Mouse (Mus musculus) neural tube, embryonic 14.5 days (tissue): ENCODE measurements around the gene Tkt. TPM values are rescaled to one million over a fixed set of nuclear protein-coding genes. Genes with fewer than 3 reads are reported as not detected.
"Not testable (repeated sequence)": the region's sequence is repeated elsewhere in the genome, so short reads cannot be mapped to it uniquely, and the experiment has no call there.

Experiments
- ATAC-seq: fragments of 200-750 bp; cut with Nextera tagmentation; 2 replicates; pipeline ENCODE4 v1.8.0; 2017; ENCODE audit warnings: low read depth, mild to moderate bottlenecking, moderate TSS enrichment, moderate library complexity
- H3K27ac ChIP-seq: fragments of 300-500 bp; sonication (generic); 2 replicates; pipeline ENCODE4 v1.5.1; 2014; ENCODE audit warnings: low read depth, mild to moderate bottlenecking, control low read depth, low read length, moderate library complexity, mixed read lengths
- H3K27me3 ChIP-seq: fragments of 300-500 bp; sonication (generic); 2 replicates; pipeline ENCODE4 v1.6.1; 2014; ENCODE audit warnings: low read length; ENCODE audit not compliant: control insufficient read depth, insufficient read depth
- H3K36me3 ChIP-seq: fragments of 300-500 bp; sonication (generic); 2 replicates; pipeline ENCODE4 v1.6.1; 2014; ENCODE audit warnings: low read length, mixed read lengths; ENCODE audit not compliant: control insufficient read depth, insufficient read depth
- H3K4me1 ChIP-seq: fragments of 300-500 bp; sonication (generic); 2 replicates; pipeline ENCODE4 v1.6.1; 2014; ENCODE audit warnings: low read length; ENCODE audit not compliant: control insufficient read depth, insufficient read depth
- H3K4me2 ChIP-seq: fragments of 300-500 bp; sonication (generic); 2 replicates; pipeline ENCODE4 v1.6.1; 2014; ENCODE audit warnings: mild to moderate bottlenecking, low read depth, low read length, control low read depth
- H3K4me3 ChIP-seq: fragments of 300-500 bp; sonication (generic); 2 replicates; pipeline ENCODE4 v1.5.1; 2014; ENCODE audit warnings: low read depth, low read length, control low read depth, mixed read lengths
- H3K9ac ChIP-seq: fragments of 300-500 bp; sonication (generic); replicated peaks from 2 replicates; pipeline ENCODE4 v1.6.1; 2014; ENCODE audit warnings: low read depth, mild to moderate bottlenecking, control low read depth, low read length, mixed read lengths
- H3K9me3 ChIP-seq: fragments of 300-500 bp; sonication (generic); 2 replicates; pipeline ENCODE4 v1.6.1; 2016; ENCODE audit warnings: low read length; ENCODE audit not compliant: control insufficient read depth
- WGBS: fragments of 180-500 bp; shearing (Covaris S2); extraction: QIAGEN DNeasy Blood & Tissue Kit; methylation state at CpG from one replicate; pipeline ENCODE4 v1.1.7; 2014; 5-methylcytosine and 5-hydroxymethylcytosine counted together
- polyA plus RNA-seq: library from polyadenylated mRNA; unstranded; fragments of >200 nt; fragmentation: Nextera tagmentation; extraction: Ambion mirVana; gene quantifications from 2 replicates; pipeline ENCODE4 v1.2.1, GENCODE M21; 2014

The Tkt gene
- polyA plus RNA-seq, 1 experiment from 2014 or later = 81.9 TPM

GRCm38 (mm10) chr14:30529454-30529853 is 18.7 kb upstream of the Tkt start:
- no peak for ATAC-seq
- Histone ChIP-seq H3K9me3 (no peaks in the 10 kb centered on the region), H3K27ac (no peak overlapping the region), H3K9ac (no peak overlapping the region), H3K4me1 (no peaks in the 10 kb centered on the region), H3K27me3 (no peaks in the 10 kb centered on the region), H3K36me3 (peaks cover 13% of the 10 kb centered on the region; the same call in 1 of the 2 replicates), H3K4me3 (no peak overlapping the region), H3K4me2 (no peak overlapping the region)
- WGBS = 94% methylated on average over 12 of the region's 12 CpGs

- WGBS = 67% methylated on average over 8 of the region's 8 CpGs
- no peaks in the 10 kb centered on the region for H3K27me3 ChIP-seq
- no peak overlapping the region for H3K27ac ChIP-seq
- ATAC-seq = no peak
- no peak overlapping the region for H3K9ac ChIP-seq
- H3K4me2 ChIP-seq = no peak overlapping the region
- no peak overlapping the region for H3K4me3 ChIP-seq
- no peaks in the 10 kb centered on the region for H3K9me3 ChIP-seq
- no peaks in the 10 kb centered on the region for H3K4me1 ChIP-seq
- peaks cover 13% of the 10 kb centered on the region; the same call in 1 of the 2 replicates for H3K36me3 ChIP-seq
Observed at GRCm38 (mm10) chr14:30530726-30531269, 17.4 kb upstream of the Tkt start.

- Histone ChIP-seq H3K36me3 (peaks cover 9% of the 10 kb centered on the region; the same call in 1 of the 2 replicates), H3K27ac (no peak overlapping the region), H3K4me2 (no peak overlapping the region), H3K27me3 (no peaks in the 10 kb centered on the region), H3K9ac (no peak overlapping the region), H3K9me3 (no peaks in the 10 kb centered on the region), H3K4me1 (no peaks in the 10 kb centered on the region), H3K4me3 (no peak overlapping the region)
- no peak for ATAC-seq
- WGBS = 88% methylated on average over 5 of the region's 5 CpGs
Observed at GRCm38 (mm10) chr14:30531431-30531830, 16.7 kb upstream of the Tkt start.

- H3K4me2 ChIP-seq = no peak overlapping the region
- no peaks in the 10 kb centered on the region for H3K4me1 ChIP-seq
- H3K4me3 ChIP-seq = no peak overlapping the region
- no peak for ATAC-seq
- H3K27ac ChIP-seq = no peak overlapping the region
- no peak overlapping the region for H3K9ac ChIP-seq
- 93% methylated on average over 6 of the region's 6 CpGs for WGBS
- H3K36me3 ChIP-seq = 0 out of 2 replicates have a peak, but pooled peaks cover 7% of the 10 kb centered on the region
- H3K27me3 ChIP-seq = no peaks in the 10 kb centered on the region
- no peaks in the 10 kb centered on the region for H3K9me3 ChIP-seq
Observed at GRCm38 (mm10) chr14:30531896-30532295, 16.3 kb upstream of the Tkt start.

- no peak for ATAC-seq
- H3K27me3 ChIP-seq = no peaks in the 10 kb centered on the region
- H3K4me3 ChIP-seq = no peak overlapping the region
- H3K9ac ChIP-seq = no peak overlapping the region
- no peaks in the 10 kb centered on the region for H3K9me3 ChIP-seq
- H3K36me3 ChIP-seq = no peaks in the 10 kb centered on the region
- no peaks in the 10 kb centered on the region for H3K4me1 ChIP-seq
- 88% methylated on average over 6 of the region's 6 CpGs for WGBS
- H3K27ac ChIP-seq = no peak overlapping the region
- no peak overlapping the region for H3K4me2 ChIP-seq
Observed at GRCm38 (mm10) chr14:30533780-30534450, 14.2 kb upstream of the Tkt start.

GRCm38 (mm10) chr14:30541541-30541940 is 6.6 kb upstream of the Tkt start:
- no peaks in the 10 kb centered on the region for H3K36me3 ChIP-seq
- no peaks in the 10 kb centered on the region for H3K9me3 ChIP-seq
- no peak overlapping the region for H3K9ac ChIP-seq
- H3K27ac ChIP-seq = 0 out of 2 replicates have a peak overlapping the region, but pooled peaks have one; percentile 29
- H3K4me2 ChIP-seq = no peak overlapping the region
- peak; percentile 81; the same call in 1 of the 2 replicates for ATAC-seq
- H3K4me1 ChIP-seq = no peaks in the 10 kb centered on the region
- H3K4me3 ChIP-seq = no peak overlapping the region
- 40% methylated on average over 10 of the region's 10 CpGs for WGBS
- H3K27me3 ChIP-seq = no peaks in the 10 kb centered on the region

- H3K9me3 ChIP-seq, ATAC-seq, H3K4me2 ChIP-seq, H3K27me3 ChIP-seq, H3K36me3 ChIP-seq, H3K4me3 ChIP-seq, H3K4me1 ChIP-seq, H3K27ac ChIP-seq, H3K9ac ChIP-seq: not testable (repeated sequence)
- WGBS = 92% methylated on average over 5 of the region's 5 CpGs
Observed at GRCm38 (mm10) chr14:30543331-30543730, 4.8 kb upstream of the Tkt start.

- Histone ChIP-seq H3K27me3 (no peaks in the 10 kb centered on the region), H3K36me3 (no peaks in the 10 kb centered on the region), H3K27ac (peak overlapping the region; percentile 94), H3K9me3 (no peaks in the 10 kb centered on the region), H3K4me1 (peaks cover 25% of the 10 kb centered on the region), H3K4me2 (peak overlapping the region; percentile 91), H3K9ac (peak overlapping the region; percentile 95), H3K4me3 (peak overlapping the region; percentile 62)
- peak; percentile 93 for ATAC-seq
- 0% methylated on average over 69 of the region's 69 CpGs for WGBS
Observed at GRCm38 (mm10) chr14:30548965-30549776, 1.0 kb downstream of the Tkt start.

- Histone ChIP-seq H3K4me1 (peaks cover 25% of the 10 kb centered on the region), H3K4me2 (peak overlapping the region; percentile 91), H3K27me3 (no peaks in the 10 kb centered on the region), H3K36me3 (no peaks in the 10 kb centered on the region), H3K9me3 (no peaks in the 10 kb centered on the region), H3K27ac (peak overlapping the region; percentile 94), H3K9ac (peak overlapping the region; percentile 95), H3K4me3 (peak overlapping the region; percentile 62)
- ATAC-seq = peak; percentile 42
- under 1% methylated on average over 10 of the region's 10 CpGs for WGBS
Observed at GRCm38 (mm10) chr14:30549777-30550149, 1.6 kb downstream of the Tkt start.
